Mouse (Mus musculus) embryo, embryonic 11 days (tissue): Measurements from ENCODE around the gene Dlgap4.

Experiments used
- DNase-seq: peaks from one replicate; pipeline ENCODE4 v3.0.0-alpha.2; 2015

The Dlgap4 gene

DNA sequence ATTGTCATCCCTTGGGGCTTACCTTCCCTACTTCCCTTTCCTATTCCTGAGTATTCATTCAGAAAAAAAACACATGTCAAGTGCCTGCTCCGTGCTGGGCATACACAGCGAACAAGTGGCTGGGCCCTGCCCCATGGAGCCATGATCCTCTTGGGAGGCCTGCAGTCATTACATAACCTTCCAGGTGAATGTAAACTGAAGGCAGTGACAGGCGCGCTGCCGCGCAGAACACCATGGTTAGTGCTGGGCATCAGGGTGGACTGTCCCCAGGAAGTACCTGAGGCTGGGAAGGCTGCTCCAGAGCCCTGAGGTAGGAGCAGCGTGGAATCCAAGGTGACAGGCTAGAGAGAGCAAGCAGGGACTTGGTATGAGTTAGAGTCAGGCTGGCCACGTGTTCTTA, 7.4 kb downstream of the Dlgap4 start:
- no peak for DNase-seq

DNA sequence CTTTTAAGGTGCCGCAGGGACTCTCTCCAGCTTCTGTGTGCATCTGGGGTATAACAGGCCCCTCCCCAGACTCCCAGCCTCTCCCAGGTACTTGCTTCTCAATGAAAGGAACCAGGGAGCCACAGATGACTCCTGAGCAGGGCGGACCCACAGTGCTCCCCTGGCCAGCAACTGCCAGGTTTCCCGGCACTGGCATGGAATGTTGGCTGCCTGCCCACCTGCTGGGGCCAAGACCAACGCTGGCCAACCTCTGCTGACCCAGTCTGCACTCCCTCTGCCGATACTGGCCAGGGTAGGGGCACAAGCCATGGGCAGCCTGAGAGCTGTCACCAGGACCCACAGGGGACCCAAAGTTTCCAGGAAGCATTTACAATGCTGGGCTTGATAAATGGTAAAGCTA, 7.9 kb downstream of the Dlgap4 start:
- no peak for DNase-seq

DNA sequence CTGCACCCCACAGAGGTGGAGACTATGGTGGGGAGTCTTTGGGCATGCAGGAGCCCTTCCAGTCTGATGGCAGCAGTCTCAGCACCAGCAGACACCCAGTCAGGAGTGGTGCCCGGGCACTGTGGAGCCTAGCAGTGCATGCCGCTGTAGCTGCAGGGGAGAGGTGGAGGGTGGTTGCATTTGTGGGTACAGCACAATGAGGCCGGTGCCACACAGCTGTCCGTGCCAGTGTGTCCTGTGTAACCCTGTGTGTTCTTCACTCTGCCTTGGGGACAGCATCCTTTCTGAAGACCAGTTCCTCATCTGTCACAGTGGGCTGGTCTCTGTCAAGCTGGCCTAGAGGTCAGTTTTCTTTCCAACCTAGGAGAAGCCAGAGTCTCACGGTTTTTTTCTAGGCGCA, 8.7 kb downstream of the Dlgap4 start:
- DNase-seq, result no peak

DNA sequence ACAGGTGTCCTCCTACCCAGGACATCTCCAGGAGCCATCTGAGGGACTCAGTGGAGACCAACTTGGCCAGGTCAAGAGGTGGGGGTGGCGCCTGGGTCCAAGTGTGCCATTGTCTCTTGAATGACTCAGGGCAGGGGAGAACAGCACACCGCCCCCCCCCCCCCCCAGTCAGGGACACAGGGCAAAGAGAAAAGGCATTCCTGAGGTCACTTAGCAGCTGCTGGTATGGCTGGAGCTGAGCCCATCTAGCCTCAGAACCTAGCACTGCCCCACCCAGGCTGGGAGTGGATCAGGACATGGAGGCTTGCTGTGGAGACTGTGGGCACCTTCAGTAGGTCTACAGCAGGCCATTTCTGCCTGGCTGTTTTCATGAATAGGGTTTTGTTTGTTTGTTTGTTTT, 9.7 kb downstream of the Dlgap4 start:
- no peak for DNase-seq

DNA sequence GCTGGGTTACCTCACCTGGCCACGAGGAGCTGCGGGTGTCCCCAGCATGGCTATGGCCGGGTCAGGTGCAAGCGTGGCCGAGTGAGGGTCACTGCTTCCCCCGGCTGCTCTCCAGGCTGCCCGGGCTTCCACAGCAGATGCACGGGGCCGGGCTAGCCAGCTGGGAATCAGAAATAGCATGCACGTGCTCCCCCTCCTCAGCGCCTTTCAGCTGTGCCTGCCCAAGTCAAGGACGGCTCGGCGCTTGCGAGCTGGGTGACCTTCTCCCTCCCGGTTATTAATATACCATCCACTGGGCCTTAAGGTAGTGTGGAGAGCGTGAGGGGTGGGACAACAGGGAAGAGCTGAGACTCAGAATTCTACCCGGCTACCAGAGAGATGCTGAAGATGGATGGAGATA, 11.8 kb downstream of the Dlgap4 start:
- no peak for DNase-seq

DNA sequence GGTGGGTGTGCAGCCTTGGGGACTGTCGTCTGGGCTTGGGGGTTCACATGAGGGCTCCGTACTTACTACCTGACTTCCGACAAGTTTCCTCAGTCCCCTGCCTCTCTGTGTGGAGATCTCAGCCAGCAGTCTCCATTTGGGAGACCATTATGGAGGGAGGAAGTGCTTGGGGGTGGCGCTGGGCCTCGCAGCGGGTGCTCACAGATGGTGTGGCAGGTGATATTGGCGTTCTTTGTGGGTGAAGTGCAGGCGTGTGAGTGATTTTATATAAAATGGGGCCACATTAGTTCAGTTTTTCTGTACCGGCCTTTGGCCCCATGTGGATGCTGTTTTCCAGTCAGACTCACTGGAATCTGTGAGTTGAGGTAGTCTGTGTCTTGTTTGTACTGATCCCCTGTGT, 12.6 kb downstream of the Dlgap4 start:
- DNase-seq, result no peak

DNA sequence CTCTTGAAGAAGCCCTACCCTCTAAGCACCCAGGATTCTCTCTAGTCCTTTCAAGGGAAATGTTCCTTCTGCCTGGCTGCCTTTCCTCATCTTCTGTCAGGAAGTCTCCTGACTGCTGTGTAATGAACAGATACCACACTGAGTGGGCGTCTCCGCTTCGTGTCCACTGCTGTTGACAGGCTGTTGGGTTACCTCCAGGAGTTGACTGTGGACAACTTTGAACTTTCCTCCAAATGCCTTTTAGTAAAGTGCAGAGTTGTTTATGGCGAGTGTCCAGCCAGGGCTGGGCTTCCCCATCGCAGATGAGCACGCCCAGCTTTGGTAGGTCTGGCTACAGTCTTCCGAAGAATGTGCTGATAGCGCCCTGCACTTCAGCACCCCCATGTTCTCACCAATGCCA, 13.0 kb downstream of the Dlgap4 start:
- DNase-seq, result no peak

DNA sequence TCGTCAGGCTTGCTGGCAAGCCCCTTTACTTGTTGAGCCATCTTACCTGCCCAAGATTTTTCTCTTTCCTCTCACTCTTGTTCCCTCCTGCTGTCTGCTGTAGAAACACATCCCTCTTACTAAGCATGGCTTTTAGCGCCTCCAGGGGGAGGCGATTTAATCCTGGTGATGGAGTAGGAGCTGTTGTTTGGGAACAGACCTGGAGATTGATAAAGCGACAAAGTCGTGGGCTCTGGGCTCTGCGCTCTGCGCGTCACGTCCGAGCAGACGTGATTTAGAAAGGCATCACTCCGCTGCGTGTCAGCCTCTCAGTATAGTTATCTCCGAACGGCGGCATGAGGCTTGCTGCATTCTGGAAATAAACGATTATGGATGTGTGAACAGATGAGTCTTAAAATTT, 14.4 kb downstream of the Dlgap4 start:
- no peak for DNase-seq

DNA sequence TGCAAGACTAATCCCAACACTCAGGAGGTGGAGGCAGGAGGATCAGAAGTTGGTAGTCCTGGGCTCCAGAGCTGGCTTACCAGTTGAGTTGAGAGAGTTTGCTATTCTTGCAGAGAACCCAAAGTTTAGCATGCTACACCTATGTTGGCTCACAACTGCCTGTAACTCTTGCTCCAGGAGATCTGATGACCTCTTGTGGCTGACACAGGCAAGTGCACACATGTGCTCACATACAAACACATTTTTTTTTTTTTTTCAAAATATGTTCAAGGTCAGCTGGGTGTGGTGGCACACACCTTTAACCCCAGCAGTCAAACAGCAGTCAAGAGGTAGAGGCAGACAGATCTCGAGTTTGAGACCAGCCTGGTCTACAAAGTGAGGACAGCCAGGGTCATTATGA, 16.8 kb downstream of the Dlgap4 start:
- DNase-seq, result no peak

DNA sequence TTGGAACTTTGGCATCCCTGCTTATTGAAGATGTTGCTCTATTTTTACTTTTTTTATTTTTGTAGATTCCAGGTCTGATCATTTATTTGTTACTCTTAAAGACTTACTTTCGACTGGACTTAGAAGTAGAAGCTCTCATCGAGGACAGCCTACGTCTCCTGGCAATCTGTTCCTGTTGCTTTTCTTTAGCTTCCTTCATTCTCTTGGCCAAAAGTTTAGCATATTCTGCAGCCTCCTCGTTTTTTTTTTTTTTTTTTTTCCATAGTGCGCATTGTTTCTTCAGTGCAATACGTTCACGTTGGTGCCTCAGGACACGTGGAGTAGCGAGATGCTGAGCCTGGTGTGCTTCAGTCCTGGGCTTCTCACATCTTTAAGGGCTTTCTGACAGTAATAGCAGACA, 19.2 kb downstream of the Dlgap4 start:
- DNase-seq, result no peak

DNA sequence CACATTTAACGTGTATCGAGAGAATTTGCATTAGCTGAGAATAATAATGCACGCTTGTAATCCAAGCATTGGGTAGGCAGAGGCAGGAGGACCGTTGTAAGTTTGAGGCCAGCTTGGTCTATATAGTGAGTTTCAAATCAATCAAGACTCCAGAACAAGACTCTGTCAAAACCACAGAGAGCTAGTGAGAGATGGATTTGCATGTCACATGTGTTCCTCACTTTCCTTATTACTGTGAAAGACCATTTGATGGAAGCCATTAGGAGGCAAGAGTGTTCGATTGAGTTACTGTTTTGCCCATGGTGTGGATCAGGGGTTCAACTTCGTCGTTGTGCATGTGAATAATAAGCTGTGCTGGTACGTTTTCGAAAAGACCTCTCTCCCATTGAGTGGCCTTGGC, 21.6 kb downstream of the Dlgap4 start:
- no peak for DNase-seq

DNA sequence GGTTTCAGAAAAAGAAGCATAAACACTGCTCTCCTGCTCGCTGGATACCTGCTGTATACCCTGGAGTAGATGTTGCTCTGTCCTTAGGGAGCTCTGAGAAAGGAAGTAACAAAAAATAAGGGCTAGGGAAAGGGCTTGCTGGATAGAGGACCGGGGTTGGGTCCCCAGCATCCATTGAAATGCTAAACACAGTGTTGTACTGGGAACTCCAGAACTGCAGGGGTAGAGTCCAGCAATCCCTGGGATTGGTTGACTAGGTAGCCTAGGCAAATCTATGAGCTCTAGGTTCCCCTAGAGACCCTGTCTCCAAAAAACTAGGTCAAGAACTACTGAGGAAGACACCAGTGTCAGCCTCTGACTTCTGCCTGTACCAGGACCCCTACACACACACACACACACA, 27.6 kb downstream of the Dlgap4 start:
- no peak for DNase-seq

DNA sequence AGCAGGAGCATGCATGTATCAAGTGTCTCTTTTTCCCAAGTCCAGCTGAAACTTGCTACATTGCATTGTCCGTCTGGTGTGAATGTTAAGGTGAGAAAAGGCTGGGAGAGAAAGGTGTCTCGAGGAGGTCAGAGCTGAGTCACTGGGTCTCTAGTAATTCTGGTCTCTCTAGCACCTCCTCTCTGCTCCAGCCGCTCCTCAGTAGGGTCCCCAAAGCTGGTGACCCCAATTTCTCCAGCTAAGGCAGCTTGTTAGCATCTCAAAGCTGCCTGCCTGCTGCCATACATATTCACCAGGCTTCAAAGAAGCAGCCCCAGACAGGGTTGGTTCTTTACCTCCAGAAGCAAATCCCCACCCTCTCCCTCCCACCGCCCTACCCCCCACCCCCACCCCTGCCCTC, 29.4 kb downstream of the Dlgap4 start:
- DNase-seq, result no peak

DNA sequence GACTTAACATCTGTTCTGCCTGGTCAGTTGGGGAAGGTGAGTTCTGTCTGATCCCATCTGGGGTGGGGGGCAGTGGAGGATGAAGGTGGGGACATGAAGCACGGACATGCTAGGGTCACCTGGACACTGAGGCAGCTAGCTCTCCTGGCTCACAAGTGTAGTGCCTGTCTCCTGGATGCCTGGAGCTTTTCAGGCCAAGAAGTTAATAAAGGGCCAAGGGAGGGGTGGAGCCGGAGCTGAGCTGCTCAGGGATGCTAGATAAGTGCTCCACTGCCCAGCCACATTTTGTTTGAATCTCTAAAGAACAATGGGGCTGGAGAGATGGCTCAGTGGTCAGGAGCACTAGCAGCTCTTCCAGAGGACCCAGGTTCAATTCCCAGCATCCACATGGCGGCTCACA, 29.9 kb downstream of the Dlgap4 start:
- no peak for DNase-seq

DNA sequence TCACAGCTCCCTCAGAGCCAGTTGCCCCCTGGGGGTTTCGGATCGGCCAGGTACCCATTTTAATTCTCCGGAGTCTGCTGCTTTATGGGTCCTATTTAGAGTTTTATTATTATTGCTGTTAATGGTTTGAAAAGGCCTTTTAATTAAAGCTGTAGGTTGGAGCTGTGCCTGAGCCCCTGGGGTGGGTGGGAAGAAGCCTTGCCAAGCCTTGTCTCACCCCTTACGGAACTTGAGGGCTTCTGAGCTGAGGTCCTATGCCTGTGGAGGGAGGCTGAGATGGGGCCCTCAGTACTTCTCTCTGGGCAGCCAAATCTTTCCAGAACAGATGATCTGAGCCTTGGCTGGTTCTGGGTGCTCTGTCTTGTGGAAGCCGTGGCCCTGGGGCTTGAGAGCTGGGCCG, 31.6 kb downstream of the Dlgap4 start:
- DNase-seq, result no peak

DNA sequence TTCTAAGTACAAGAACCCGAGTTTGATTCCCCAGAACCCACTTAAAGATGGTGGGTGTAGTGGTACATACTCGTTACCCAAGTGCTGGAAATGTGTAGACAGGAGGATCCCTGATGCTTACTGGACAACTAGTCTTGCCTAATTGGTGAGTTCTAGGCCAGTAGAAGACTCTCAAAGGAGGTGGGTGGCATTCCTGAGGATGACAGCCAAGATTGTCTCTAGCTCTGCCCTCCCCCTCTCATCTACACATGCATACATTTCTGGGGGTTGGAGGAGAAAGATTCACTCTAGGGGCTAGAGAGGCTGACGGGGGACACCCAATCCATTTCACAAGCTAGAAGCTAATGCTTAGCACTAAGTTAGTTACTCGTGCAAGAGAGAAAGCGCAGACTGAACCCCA, 33.4 kb downstream of the Dlgap4 start:
- DNase-seq, result no peak

DNA sequence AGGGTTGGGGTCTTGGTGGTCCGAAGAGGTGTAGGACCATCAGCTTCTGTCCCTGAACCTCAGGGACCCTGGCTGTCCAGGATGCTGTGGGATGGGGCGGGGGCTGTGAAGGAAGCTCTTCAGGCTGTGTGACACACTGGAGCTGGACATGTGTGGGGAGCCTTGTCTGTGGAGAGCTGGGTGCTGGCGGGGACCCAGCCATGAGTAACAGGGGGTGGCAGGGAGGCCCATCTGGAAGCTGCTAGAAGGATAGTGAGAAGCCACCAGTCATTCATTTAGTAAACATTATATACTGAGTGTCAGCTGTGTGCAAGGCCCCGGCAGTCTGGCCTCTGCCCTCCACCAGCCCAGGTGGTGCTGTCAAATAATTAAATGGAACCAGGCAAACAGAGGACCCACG, 34.5 kb downstream of the Dlgap4 start:
- DNase-seq, result no peak

DNA sequence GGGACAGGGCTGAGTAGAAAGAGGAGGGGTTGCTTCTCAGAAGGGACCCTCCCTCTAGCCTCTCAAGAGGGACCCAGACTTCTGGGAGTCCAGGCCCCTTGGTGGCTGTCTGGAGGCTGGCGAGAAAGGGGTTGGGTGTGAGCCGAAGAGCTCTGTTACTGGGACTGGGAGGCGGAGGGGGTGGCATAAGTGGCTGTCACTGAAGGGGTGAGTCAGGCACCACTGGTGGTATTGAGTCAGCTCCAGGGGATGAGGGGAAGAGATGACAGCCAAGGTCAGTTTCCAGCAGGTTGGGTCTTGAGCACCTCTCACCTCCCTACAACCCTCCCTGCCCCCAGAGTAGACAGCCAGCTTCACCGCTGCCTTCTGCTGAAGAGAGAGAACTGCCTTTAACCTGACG, 35.9 kb downstream of the Dlgap4 start:
- no peak for DNase-seq

DNA sequence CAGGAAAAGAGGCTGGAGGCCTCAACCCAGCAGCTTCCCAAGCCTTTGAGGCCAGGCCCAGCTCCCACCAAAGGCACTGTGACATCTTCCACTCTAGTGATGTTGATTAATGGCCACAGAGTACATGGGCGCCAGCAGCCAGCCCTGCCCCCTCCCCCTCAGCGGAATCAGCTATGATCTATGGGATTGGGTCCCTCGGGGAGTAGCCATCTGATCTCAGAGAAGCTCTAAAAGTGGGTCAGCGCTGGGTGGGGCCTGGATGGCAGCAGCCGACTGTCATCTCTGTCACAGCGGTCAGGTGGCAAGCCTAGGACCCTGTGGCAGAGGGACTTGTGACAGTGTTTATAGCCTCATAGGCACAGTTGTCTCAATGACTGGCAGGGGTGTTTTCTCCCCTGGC, 37.5 kb downstream of the Dlgap4 start:
- DNase-seq, result peak; percentile 10

DNA sequence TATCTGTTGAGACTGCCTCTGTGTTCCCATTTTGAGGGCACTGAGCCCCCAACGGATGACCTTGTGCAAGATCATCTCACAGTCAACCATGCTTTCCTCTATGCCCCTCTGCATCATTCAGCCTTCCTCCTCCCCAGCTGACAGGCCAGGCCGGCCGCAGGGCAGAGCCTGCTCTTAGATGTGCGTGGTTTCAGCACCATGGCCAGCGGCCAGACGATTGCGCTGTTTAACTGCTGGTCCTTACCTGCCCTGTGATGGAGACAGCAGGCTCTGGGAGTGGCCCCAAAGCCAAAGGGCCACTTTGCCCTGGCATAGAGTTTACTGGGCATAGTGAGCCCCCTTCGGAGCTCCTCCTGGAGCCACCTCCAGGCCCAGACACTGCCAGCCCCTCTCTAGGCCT, 39.3 kb downstream of the Dlgap4 start:
- DNase-seq, result peak; percentile 88

DNA sequence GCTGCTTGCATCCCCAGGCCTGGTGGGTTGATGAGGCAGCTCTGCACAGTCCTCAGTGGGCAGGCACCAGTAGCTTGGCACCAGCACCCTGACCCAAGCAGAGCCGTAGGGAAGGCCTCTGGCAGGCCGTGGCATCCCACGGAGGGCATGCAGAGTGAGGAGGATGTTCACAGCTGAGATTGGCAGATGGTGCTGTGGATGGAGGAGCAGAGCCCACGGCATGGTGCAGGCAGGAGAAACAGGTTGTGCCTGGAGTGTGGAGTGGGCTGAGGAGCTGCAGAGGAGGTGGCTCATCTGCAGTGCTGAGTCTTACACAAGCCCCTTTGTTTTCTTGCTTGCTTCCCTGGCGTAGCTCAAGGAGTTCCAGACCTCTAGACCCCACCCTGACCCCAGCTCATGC, 40.6 kb downstream of the Dlgap4 start:
- no peak for DNase-seq

DNA sequence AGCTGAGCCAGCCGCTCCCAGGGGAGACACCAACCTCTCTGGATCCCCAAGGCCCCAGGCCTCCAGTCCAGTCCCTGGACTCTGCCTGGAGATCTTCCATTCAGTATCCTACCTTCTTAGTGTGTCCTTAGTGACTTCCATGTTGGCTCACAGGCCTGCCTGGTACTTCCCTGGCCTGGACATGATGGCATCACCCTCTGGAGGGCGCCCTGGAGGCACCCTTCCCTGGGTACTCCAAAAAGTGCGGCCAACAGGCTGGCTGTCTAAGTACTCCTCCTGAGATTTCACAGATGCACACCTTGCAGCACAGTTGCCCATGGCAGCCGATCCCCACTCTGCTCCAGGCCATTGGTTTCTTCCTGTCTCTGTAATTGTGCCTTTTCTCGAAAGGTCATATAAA, 42.1 kb downstream of the Dlgap4 start:
- DNase-seq, result no peak

DNA sequence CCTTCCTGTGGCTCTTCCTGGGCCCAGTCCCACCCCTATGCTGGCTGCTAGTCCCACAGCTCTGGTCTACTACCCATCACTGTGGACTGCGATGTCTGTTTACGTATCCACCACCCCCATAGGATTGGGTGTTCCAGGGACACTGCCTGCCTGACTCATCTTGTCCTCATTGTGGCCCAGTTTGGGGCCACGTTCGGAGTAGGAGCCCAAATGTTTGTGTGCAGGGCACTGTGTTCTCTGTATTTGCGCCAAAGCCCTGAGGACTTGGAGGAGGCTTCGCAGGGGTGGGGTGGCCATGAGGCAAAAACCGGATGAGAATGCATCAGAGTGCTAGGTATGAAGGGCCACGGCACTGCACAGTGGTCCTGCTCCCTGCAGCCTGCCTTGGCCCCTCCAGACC, 44.0 kb downstream of the Dlgap4 start:
- no peak for DNase-seq

DNA sequence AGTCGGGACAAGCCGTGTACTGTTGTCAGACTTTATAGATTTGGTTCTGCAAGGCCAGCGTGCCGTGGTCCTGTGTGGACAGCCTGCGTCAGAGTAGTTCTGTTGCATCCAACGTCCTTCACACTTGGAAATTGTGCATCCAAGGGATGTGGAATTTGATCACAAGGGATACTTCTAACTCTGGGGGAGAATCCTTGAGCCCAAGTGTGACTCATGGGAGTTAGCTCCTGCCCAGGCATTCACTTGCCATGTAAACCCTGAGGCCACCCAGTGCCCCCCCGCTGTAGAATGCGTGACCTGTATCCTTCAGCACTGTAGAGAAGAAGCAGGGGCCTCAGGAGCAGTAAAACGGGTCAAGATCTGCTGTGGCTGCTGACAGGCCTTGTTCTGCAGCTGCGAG, 44.7 kb downstream of the Dlgap4 start:
- no peak for DNase-seq

DNA sequence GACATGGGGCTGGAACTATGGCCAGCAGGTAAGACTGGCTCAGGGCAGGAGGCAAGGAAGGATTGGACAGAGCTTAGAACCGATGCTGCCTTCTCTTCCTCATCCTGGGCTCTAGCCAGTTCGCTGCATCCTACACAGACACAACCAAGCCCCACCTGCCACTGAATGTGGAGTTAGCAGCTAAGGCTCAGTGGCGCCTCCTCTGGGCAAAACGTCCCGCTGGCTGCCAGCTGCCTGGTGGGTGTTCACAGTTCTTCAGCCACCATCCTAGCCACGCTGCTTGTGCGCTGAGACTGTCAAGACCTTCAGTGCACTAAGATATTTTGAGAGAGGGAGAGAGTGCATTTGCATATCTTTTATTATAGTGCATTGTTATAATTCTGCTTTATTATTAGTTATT, 45.2 kb downstream of the Dlgap4 start:
- peak; percentile 18 for DNase-seq

DNA sequence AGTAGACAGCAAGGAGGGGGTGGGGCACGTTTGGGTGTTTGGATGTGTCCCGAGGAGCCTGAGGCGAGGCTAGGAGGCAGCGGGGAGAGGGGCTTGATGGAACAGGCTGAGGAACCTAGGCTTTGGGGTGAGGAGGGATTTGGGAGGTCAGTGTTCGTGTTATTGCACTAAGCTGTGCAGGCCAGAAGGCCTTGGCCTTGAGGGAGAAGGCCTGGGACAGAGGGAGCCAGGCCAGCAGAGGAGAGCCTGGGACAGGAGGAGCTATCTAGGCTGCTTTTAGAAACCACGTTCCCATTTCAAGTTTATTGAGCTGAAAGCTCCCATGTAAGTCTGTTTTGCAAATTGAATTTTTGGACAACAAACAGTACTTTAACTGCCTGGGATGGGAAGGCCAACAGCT, 46.5 kb downstream of the Dlgap4 start:
- DNase-seq, result no peak

DNA sequence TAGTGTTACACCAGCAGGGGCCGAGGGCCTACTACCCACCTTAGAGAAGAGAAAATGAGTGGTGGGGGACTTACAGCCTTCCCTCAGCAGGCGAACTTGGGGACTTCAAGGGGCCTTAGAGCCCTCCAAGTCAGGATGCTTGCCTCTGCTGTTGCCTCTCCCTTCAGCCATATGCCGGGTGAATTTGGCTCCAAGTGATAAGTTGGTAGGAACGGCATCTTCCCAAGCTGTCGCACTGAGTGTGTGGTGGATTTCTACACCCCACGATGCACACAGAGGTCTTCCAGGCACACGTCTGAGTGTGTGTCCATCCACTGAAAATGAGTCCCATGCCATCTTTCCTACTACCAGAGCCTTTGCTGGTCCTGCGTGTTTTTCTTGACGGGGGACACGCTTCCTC, 49.7 kb downstream of the Dlgap4 start:
- DNase-seq, result no peak
